Mouse (Mus musculus) E14TG2a.4 (cell line): ENCODE results near the gene Sbf1.

Experiments used
- H3K27me3 ChIP-seq: 2 replicates; pipeline ENCODE4 v1.6.1; 2014; ENCODE audit warnings: low read length, control low read depth; ENCODE audit not compliant: insufficient read depth
- H3K36me3 ChIP-seq: 2 replicates; pipeline ENCODE4 v1.6.1; 2014; ENCODE audit warnings: low read length, control low read depth; ENCODE audit not compliant: insufficient read depth
- H3K4me1 ChIP-seq: replicated peaks from 2 replicates; pipeline ENCODE4 v1.6.1; 2014; ENCODE audit warnings: low read depth, low read length, control low read depth
- H3K4me3 ChIP-seq: replicated peaks from 2 replicates; pipeline ENCODE4 v1.5.1; 2014; ENCODE audit warnings: mild to moderate bottlenecking, low read length
- H3K9me3 ChIP-seq: 2 replicates; pipeline ENCODE4 v1.6.1; 2014; ENCODE audit warnings: low read length, control low read depth
- CTCF ChIP-seq: conservative IDR thresholded peaks from 2 replicates; pipeline ENCODE4 v1.5.1; 2014; ENCODE audit warnings: low read length
- NANOG ChIP-seq: IDR thresholded peaks from 2 replicates; pipeline ENCODE4 v1.6.1; 2014; ENCODE audit warnings: borderline replicate concordance, low read length, mixed read lengths
- POU5F1 ChIP-seq: IDR thresholded peaks from 2 replicates; pipeline ENCODE4 v1.6.1; 2014; ENCODE audit warnings: low read length, borderline replicate concordance

Sbf1 gene

DNA sequence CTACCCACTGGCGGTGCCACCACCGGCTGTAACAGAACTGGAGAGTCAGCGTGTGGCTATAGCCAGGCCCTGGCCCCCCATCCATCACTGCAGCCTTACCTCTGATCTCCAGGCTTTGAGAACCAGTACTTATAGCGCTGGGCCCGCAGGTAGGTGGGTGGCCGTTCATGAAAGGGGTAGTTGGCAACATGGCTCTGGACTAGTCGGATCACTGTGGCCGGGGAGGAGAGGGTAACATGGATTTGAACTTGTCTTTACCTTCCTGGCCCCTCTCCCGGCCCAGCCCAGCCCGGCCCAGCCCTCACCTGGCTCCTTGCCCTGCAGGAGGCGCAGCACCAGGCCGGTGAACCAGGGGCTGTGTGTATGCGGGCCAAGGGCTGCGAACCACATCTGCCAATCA lies 36.9 kb upstream of the Sbf1 start:
- no peak for TF ChIP-seq POU5F1
- no peak for TF ChIP-seq NANOG
- TF ChIP-seq CTCF = no peak
- Histone ChIP-seq H3K36me3 (peaks cover 55% of the 10 kb centered on the region), H3K9me3 (no peaks in the 10 kb centered on the region), H3K4me3 (peak overlapping the region; percentile 69), H3K27me3 (no peaks in the 10 kb centered on the region), H3K4me1 (peaks cover 46% of the 10 kb centered on the region)

- TF ChIP-seq NANOG = no peak
- no peak for TF ChIP-seq CTCF
- no peak for TF ChIP-seq POU5F1
- Histone ChIP-seq H3K36me3 (peaks cover 54% of the 10 kb centered on the region), H3K9me3 (no peaks in the 10 kb centered on the region), H3K4me1 (peaks cover 44% of the 10 kb centered on the region), H3K27me3 (no peaks in the 10 kb centered on the region), H3K4me3 (peak overlapping the region; percentile 69)
Measured at GRCm38 (mm10) chr15:89351302-89351701, 36.2 kb upstream of the Sbf1 start.

GRCm38 (mm10) chr15:89350447-89350846 lies 35.3 kb upstream of the Sbf1 start:
- Histone ChIP-seq H3K27me3 (no peaks in the 10 kb centered on the region), H3K36me3 (peaks cover 54% of the 10 kb centered on the region), H3K4me3 (no peak overlapping the region), H3K4me1 (peaks cover 44% of the 10 kb centered on the region), H3K9me3 (no peaks in the 10 kb centered on the region)
- TF ChIP-seq CTCF (no peak), POU5F1 (no peak), NANOG (no peak)

DNA sequence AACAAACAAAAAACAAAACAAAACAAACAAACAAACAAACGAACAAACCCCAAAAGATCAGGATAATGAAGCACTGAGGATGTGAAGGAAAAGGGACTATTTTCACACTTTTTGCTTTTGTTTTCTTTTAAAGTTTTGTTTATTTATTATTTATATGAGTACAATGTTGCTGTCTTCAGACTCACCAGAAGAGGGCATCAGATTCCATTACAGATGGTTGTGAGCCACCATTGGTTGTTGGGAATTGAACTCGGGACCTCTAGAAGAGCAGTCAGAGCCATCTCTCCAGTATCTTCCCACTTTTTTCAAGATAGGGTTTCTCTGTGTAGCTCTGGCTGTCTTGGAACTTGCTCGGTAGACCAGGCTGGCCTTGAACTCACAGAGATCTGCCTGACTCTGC lies 28.2 kb upstream of the Sbf1 start:
- H3K4me3 ChIP-seq = no peak overlapping the region
- H3K36me3 ChIP-seq = 0 out of 2 replicates have a peak, but pooled peaks cover 6% of the 10 kb centered on the region
- peaks cover 9% of the 10 kb centered on the region for H3K9me3 ChIP-seq
- no peaks in the 10 kb centered on the region for H3K27me3 ChIP-seq
- TF ChIP-seq POU5F1 = no peak
- peak; percentile 48 for TF ChIP-seq CTCF
- no peaks in the 10 kb centered on the region for H3K4me1 ChIP-seq

DNA sequence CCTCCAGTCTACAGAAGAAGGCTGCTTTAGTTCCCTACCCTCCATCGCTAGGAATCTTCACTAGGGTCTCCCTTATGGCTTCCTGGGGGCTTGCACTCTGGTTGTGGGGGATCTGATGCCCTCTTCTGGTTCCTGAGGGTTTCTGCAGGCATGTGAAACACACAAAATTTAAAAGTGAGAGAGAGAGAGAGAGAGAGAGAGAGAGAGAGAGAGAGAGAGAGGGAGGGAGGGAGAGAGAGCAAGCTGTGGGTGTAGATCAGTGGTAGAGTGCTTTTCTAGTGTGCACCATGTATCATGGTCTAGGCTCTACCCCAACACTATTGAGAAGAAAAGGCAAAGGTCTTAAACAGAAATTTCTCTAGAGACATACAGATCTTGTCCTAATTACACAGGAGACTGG lies 26.6 kb upstream of the Sbf1 start:
- no peak overlapping the region for H3K4me3 ChIP-seq
- no peaks in the 10 kb centered on the region for H3K27me3 ChIP-seq
- no peaks in the 10 kb centered on the region for H3K4me1 ChIP-seq
- no peaks in the 10 kb centered on the region for H3K36me3 ChIP-seq
- TF ChIP-seq CTCF (peak; percentile 22), POU5F1 (no peak)
- H3K9me3 ChIP-seq = peaks cover 20% of the 10 kb centered on the region

GRCm38 (mm10) chr15:89340136-89340535 lies 25.0 kb upstream of the Sbf1 start:
- Histone ChIP-seq H3K36me3 (no peaks in the 10 kb centered on the region), H3K4me3 (no peak overlapping the region), H3K9me3 (peaks cover 20% of the 10 kb centered on the region), H3K4me1 (peaks cover 14% of the 10 kb centered on the region), H3K27me3 (peaks cover 8% of the 10 kb centered on the region)
- TF ChIP-seq NANOG (no peak), POU5F1 (no peak), CTCF (no peak)

DNA sequence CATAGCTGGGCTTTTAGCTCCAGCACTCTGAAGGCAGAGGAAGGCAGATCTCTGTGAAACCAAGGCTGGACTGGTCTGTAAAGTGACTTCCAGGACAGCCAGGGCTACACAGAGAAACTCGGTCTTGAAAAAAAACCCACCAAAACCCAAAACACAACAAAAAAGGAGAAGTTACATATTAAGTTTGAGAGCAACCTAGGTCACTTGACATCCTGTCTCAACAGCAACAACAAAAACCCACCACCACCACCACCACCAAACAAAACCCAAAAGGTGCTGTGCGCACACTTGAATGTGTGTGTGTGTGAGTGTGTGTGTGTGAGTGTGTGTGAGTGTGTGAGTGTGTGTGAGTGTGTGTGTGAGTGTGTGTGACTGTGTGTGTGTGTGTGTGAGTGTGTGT lies 24.6 kb upstream of the Sbf1 start:
- no peak for TF ChIP-seq POU5F1
- no peak for TF ChIP-seq CTCF
- TF ChIP-seq NANOG = no peak
- H3K27me3 ChIP-seq = peaks cover 12% of the 10 kb centered on the region
- H3K4me1 ChIP-seq = peaks cover 19% of the 10 kb centered on the region
- H3K9me3 ChIP-seq = peaks cover 20% of the 10 kb centered on the region
- no peak overlapping the region for H3K4me3 ChIP-seq
- no peaks in the 10 kb centered on the region for H3K36me3 ChIP-seq

- H3K36me3 ChIP-seq = no peaks in the 10 kb centered on the region
- H3K4me3 ChIP-seq = peak overlapping the region; percentile 71
- TF ChIP-seq NANOG (no peak), CTCF (no peak), POU5F1 (no peak)
Measured at GRCm38 (mm10) chr15:89336422-89336821, 21.3 kb upstream of the Sbf1 start.

GRCm38 (mm10) chr15:89334774-89335537 lies 19.8 kb upstream of the Sbf1 start:
- H3K27me3 ChIP-seq = peaks cover 20% of the 10 kb centered on the region
- peaks cover 19% of the 10 kb centered on the region for H3K4me1 ChIP-seq
- no peaks in the 10 kb centered on the region for H3K36me3 ChIP-seq
- TF ChIP-seq NANOG (no peak), CTCF (no peak), POU5F1 (no peak)
- H3K4me3 ChIP-seq = peak overlapping the region; percentile 71
- peaks cover 20% of the 10 kb centered on the region for H3K9me3 ChIP-seq

More at GRCm38 (mm10) chr15:89336422-89336821, 21.3 kb upstream of the Sbf1 start:
- Histone ChIP-seq H3K27me3 (peaks cover 20% of the 10 kb centered on the region), H3K9me3 (peaks cover 20% of the 10 kb centered on the region), H3K4me1 (peaks cover 19% of the 10 kb centered on the region)
